Mouse (Mus musculus): Measurements from ENCODE around the gene Prelid1. TPM values are rescaled to one million over a fixed set of nuclear protein-coding genes. Genes with fewer than 3 reads are reported as not detected.

Prelid1 gene
- polyA plus RNA-seq, 1 experiment from 2014 or later = 413 TPM

GRCm38 (mm10) chr13:55339259-55339658 lies 19.0 kb downstream of the Prelid1 start:
- no peak overlapping the region for H3K4me2 ChIP-seq (ENCODE audit: low read depth, low read length)
- no peak overlapping the region for H3K4me3 ChIP-seq (ENCODE audit: low read depth, low read length)
- peaks cover 8% of the 10 kb centered on the region; the same call in 1 of the 2 replicates for H3K36me3 ChIP-seq (ENCODE audit: control insufficient read depth, insufficient read depth, low read length)
- ATAC-seq (ENCODE audit: low read depth) = no peak
- no peak overlapping the region for H3K9ac ChIP-seq (ENCODE audit: low read depth, low read length)
- no peaks in the 10 kb centered on the region for H3K4me1 ChIP-seq (ENCODE audit: control insufficient read depth, insufficient read depth, low read length)
- no peak for DNase-seq (ENCODE audit: low spot score)
- no peaks in the 10 kb centered on the region for H3K9me3 ChIP-seq (ENCODE audit: control insufficient read depth, low read length)
- 29% methylated on average over 2 of the region's 2 CpGs for WGBS
- no peaks in the 10 kb centered on the region for H3K27me3 ChIP-seq (replicated peaks; ENCODE audit: control insufficient read depth, insufficient read depth, low read length)
- H3K27ac ChIP-seq (replicated peaks; ENCODE audit: low read depth, low read length) = no peak overlapping the region

- H3K9ac ChIP-seq (ENCODE audit: low read depth, low read length) = no peak overlapping the region
- peaks cover 39% of the 10 kb centered on the region for H3K36me3 ChIP-seq (ENCODE audit: control insufficient read depth, insufficient read depth, low read length)
- DNase-seq (ENCODE audit: low spot score) = no peak
- WGBS = 40% methylated on average over 11 of the region's 11 CpGs
- H3K4me2 ChIP-seq (ENCODE audit: low read depth, low read length) = no peak overlapping the region
- no peak overlapping the region for H3K4me3 ChIP-seq (ENCODE audit: low read depth, low read length)
- H3K27ac ChIP-seq (replicated peaks; ENCODE audit: low read depth, low read length) = no peak overlapping the region
- H3K4me1 ChIP-seq (ENCODE audit: control insufficient read depth, insufficient read depth, low read length) = no peaks in the 10 kb centered on the region
- no peak for ATAC-seq (ENCODE audit: low read depth)
- no peaks in the 10 kb centered on the region for H3K9me3 ChIP-seq (ENCODE audit: control insufficient read depth, low read length)
- no peaks in the 10 kb centered on the region for H3K27me3 ChIP-seq (replicated peaks; ENCODE audit: control insufficient read depth, insufficient read depth, low read length)
These were observed 22.2 kb downstream of the Prelid1 start for GRCm38 (mm10) chr13:55342469-55342868.

- 90% methylated on average over 7 of the region's 7 CpGs for WGBS
- no peak for ATAC-seq (ENCODE audit: low read depth)
- Histone ChIP-seq H3K9me3 (ENCODE audit: control insufficient read depth, low read length) (no peaks in the 10 kb centered on the region), H3K9ac (ENCODE audit: low read depth, low read length) (no peak overlapping the region), H3K4me3 (ENCODE audit: low read depth, low read length) (no peak overlapping the region), H3K27me3 (replicated peaks; ENCODE audit: control insufficient read depth, insufficient read depth, low read length) (no peaks in the 10 kb centered on the region), H3K4me2 (ENCODE audit: low read depth, low read length) (no peak overlapping the region), H3K4me1 (ENCODE audit: control insufficient read depth, insufficient read depth, low read length) (no peaks in the 10 kb centered on the region), H3K36me3 (ENCODE audit: control insufficient read depth, insufficient read depth, low read length) (peaks cover 57% of the 10 kb centered on the region), H3K27ac (replicated peaks; ENCODE audit: low read depth, low read length) (no peak overlapping the region)
- no peak for DNase-seq (ENCODE audit: low spot score)
These were observed 24.0 kb downstream of the Prelid1 start for GRCm38 (mm10) chr13:55344286-55344685.

- Histone ChIP-seq H3K4me2 (ENCODE audit: low read depth, low read length) (no peak overlapping the region), H3K27ac (replicated peaks; ENCODE audit: low read depth, low read length) (no peak overlapping the region), H3K27me3 (replicated peaks; ENCODE audit: control insufficient read depth, insufficient read depth, low read length) (no peaks in the 10 kb centered on the region), H3K4me1 (ENCODE audit: control insufficient read depth, insufficient read depth, low read length) (no peaks in the 10 kb centered on the region), H3K4me3 (ENCODE audit: low read depth, low read length) (no peak overlapping the region), H3K36me3 (ENCODE audit: control insufficient read depth, insufficient read depth, low read length) (peaks cover 80% of the 10 kb centered on the region), H3K9me3 (ENCODE audit: control insufficient read depth, low read length) (no peaks in the 10 kb centered on the region), H3K9ac (ENCODE audit: low read depth, low read length) (no peak overlapping the region)
- no peak for DNase-seq (ENCODE audit: low spot score)
- 87% methylated on average over 11 of the region's 11 CpGs for WGBS
- ATAC-seq (ENCODE audit: low read depth) = no peak
These were observed 26.4 kb downstream of the Prelid1 start for GRCm38 (mm10) chr13:55346745-55347144.

- Histone ChIP-seq H3K4me2 (ENCODE audit: low read depth, low read length) (peak overlapping the region; percentile 89), H3K9ac (ENCODE audit: low read depth, low read length) (peak overlapping the region; percentile 92), H3K27ac (replicated peaks; ENCODE audit: low read depth, low read length) (no peak overlapping the region), H3K4me1 (ENCODE audit: control insufficient read depth, insufficient read depth, low read length) (peaks cover 14% of the 10 kb centered on the region), H3K9me3 (ENCODE audit: control insufficient read depth, low read length) (no peaks in the 10 kb centered on the region), H3K36me3 (ENCODE audit: control insufficient read depth, insufficient read depth, low read length) (peaks cover 45% of the 10 kb centered on the region), H3K4me3 (ENCODE audit: low read depth, low read length) (peak overlapping the region; percentile 87), H3K27me3 (replicated peaks; ENCODE audit: control insufficient read depth, insufficient read depth, low read length) (no peaks in the 10 kb centered on the region)
- DNase-seq (ENCODE audit: low spot score) (no peak), ATAC-seq (ENCODE audit: low read depth) (no peak)
These were observed 40.8 kb downstream of the Prelid1 start for GRCm38 (mm10) chr13:55361145-55361544.

GRCm38 (mm10) chr13:55361974-55362452 lies 41.7 kb downstream of the Prelid1 start:
- peak; percentile 8; the same call in 1 of the 2 replicates for ATAC-seq (ENCODE audit: low read depth)
- no peak for DNase-seq (ENCODE audit: low spot score)
- no peaks in the 10 kb centered on the region for H3K9me3 ChIP-seq (ENCODE audit: control insufficient read depth, low read length)
- peaks cover 39% of the 10 kb centered on the region for H3K36me3 ChIP-seq (ENCODE audit: control insufficient read depth, insufficient read depth, low read length)
- H3K4me1 ChIP-seq (ENCODE audit: control insufficient read depth, insufficient read depth, low read length) = peaks cover 14% of the 10 kb centered on the region
- H3K27ac ChIP-seq (replicated peaks; ENCODE audit: low read depth, low read length) = peak overlapping the region; percentile 88
- 1% methylated on average over 32 of the region's 32 CpGs for WGBS
- H3K4me2 ChIP-seq (ENCODE audit: low read depth, low read length) = peak overlapping the region; percentile 89
- no peaks in the 10 kb centered on the region for H3K27me3 ChIP-seq (replicated peaks; ENCODE audit: control insufficient read depth, insufficient read depth, low read length)
- H3K4me3 ChIP-seq (ENCODE audit: low read depth, low read length) = peak overlapping the region; percentile 87
- peak overlapping the region; percentile 92 for H3K9ac ChIP-seq (ENCODE audit: low read depth, low read length)

- peak; percentile 99 for ATAC-seq (ENCODE audit: low read depth)
- no peaks in the 10 kb centered on the region for H3K9me3 ChIP-seq (ENCODE audit: control insufficient read depth, low read length)
- peak within 1 kb of the TSS; percentile 87 for H3K4me3 ChIP-seq (ENCODE audit: low read depth, low read length)
- peak within 1 kb of the TSS; percentile 92 for H3K9ac ChIP-seq (ENCODE audit: low read depth, low read length)
- peak within 1 kb of the TSS; percentile 89 for H3K4me2 ChIP-seq (ENCODE audit: low read depth, low read length)
- H3K27ac ChIP-seq (replicated peaks; ENCODE audit: low read depth, low read length) = peak within 1 kb of the TSS; percentile 88
- H3K36me3 ChIP-seq (ENCODE audit: control insufficient read depth, insufficient read depth, low read length) = peaks cover 33% of the 10 kb centered on the region
- 1% methylated on average over 31 of the region's 35 CpGs for WGBS
- no peaks in the 10 kb centered on the region for H3K27me3 ChIP-seq (replicated peaks; ENCODE audit: control insufficient read depth, insufficient read depth, low read length)
- peaks cover 14% of the 10 kb centered on the region for H3K4me1 ChIP-seq (ENCODE audit: control insufficient read depth, insufficient read depth, low read length)
- DNase-seq (ENCODE audit: low spot score) = peak; percentile 100
These were observed 42.3 kb downstream of the Prelid1 start, which contains the start of gene Lman2 for GRCm38 (mm10) chr13:55362453-55363060. Gene Lman2 (minus strand): TSS chr13:55362783.

GRCm38 (mm10) chr13:55368401-55368800 lies 48.1 kb downstream of the Prelid1 start:
- ATAC-seq (ENCODE audit: low read depth) (no peak), DNase-seq (ENCODE audit: low spot score) (no peak)
- Histone ChIP-seq H3K27me3 (replicated peaks; ENCODE audit: control insufficient read depth, insufficient read depth, low read length) (0 out of 2 replicates have a peak, but pooled peaks cover 4% of the 10 kb centered on the region), H3K27ac (replicated peaks; ENCODE audit: low read depth, low read length) (no peak overlapping the region), H3K9me3 (ENCODE audit: control insufficient read depth, low read length) (no peaks in the 10 kb centered on the region), H3K4me1 (ENCODE audit: control insufficient read depth, insufficient read depth, low read length) (no peaks in the 10 kb centered on the region), H3K4me3 (ENCODE audit: low read depth, low read length) (no peak overlapping the region), H3K4me2 (ENCODE audit: low read depth, low read length) (no peak overlapping the region), H3K36me3 (ENCODE audit: control insufficient read depth, insufficient read depth, low read length) (no peaks in the 10 kb centered on the region), H3K9ac (ENCODE audit: low read depth, low read length) (no peak overlapping the region)
- WGBS = 75% methylated on average over 7 of the region's 7 CpGs
